Mouse (Mus musculus) ES-E14 (cell line): ENCODE data around the gene Necab2.

Experiments
- CHD2 ChIP-seq: IDR thresholded peaks from 2 replicates; pipeline ENCODE4 v1.6.1; 2014; ENCODE audit warnings: mild to moderate bottlenecking, low read depth, low read length, inconsistent platforms
- HCFC1 ChIP-seq: IDR thresholded peaks from 2 replicates; pipeline ENCODE4 v1.6.1; 2012; ENCODE audit warnings: low read length, inconsistent platforms, borderline replicate concordance; ENCODE audit not compliant: insufficient read depth
- MAFK ChIP-seq: IDR thresholded peaks from 2 replicates; pipeline ENCODE4 v1.6.1; 2014; ENCODE audit warnings: mild to moderate bottlenecking, low read depth, low read length, inconsistent platforms; ENCODE audit not compliant: insufficient read depth
- ZC3H11A ChIP-seq: IDR thresholded peaks from 2 replicates; pipeline ENCODE4 v1.6.1; 2012; ENCODE audit warnings: low read depth, mild to moderate bottlenecking, inconsistent platforms, low read length, borderline replicate concordance
- ZNF384 ChIP-seq: IDR thresholded peaks from 2 replicates; pipeline ENCODE4 v1.6.1; 2012; ENCODE audit warnings: low read depth, low read length, inconsistent platforms

DNA sequence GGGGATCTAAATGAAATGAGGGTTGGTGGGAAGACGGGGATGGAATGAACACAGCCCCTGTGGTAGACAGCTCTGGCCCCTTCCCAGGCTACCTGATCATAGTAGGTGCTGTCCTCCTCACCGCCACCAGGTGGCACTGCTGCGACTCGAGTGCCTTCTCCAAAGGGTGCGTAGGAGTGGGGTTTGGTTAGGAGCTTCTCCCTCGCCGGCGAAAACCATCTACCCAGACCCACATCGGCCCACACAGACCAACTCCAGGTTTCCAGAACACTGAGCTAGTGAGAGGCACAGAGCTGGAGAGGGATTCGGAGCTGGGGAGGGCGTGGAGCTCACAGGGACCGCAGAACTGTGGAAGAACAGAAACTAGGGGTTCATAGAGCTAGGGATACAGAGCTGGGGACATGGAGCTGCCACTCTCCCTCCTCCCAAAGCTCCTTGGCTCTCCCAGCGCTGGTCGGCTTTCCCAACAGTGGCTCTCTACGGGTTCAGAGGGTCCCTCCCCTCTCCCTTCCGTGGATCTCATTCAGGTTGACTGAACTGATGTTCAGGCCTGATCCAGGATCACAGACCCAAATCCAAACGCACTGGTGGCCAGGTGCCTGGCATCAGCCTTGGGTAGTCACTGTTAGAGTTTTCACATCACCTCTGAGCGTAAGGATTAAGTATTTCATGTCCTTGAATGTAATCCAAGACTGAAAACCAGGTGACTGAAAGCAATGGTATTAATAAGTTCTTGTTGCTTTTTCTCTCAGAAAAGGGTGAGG lies 33.6 kb upstream of the Necab2 start:
- TF ChIP-seq ZNF384 (no peak), HCFC1 (no peak), ZC3H11A (peak; percentile 57; the same call in 1 of the 2 replicates), MAFK (no peak), CHD2 (no peak)
